Mouse (Mus musculus): Measurements from ENCODE around the gene Tmigd1. TPM values are rescaled to one million over a fixed set of nuclear protein-coding genes. Genes with fewer than 3 reads are reported as not detected.

Gene Tmigd1
- polyA plus RNA-seq (2012; rRNA removed; ENCODE audit: low replicate concordance): 0.71 and 1.3 TPM in 2 replicates

GRCm38 (mm10) chr11:76901579-76902361 is at the start of gene Tmigd1:
Gene Tmigd1, plus strand, starts transcription at chr11:76902159.

GRCm38 (mm10) chr11:76924759-76925236 is 22.8 kb downstream of the Tmigd1 start, which contains the start of gene Blmh:
Gene Blmh, plus strand, starts transcription at chr11:76924809.

Other genes starting within 250 kb of the Tmigd1 start
- 0.17 TPM in 1 of 2 replicates, not detected in the other for gene Bhlha9, start 229.7 kb upstream of the Tmigd1 start, polyA plus RNA-seq (2012; rRNA removed; ENCODE audit: low replicate concordance)
- gene Trarg1, start 222.4 kb upstream of the Tmigd1 start, polyA plus RNA-seq (2012; rRNA removed; ENCODE audit: low replicate concordance): 32.4 and 138 TPM in 2 replicates
- gene Gosr1, start 138.6 kb upstream of the Tmigd1 start, polyA plus RNA-seq (2012; rRNA removed; ENCODE audit: low replicate concordance): 23.1 and 27.0 TPM in 2 replicates
- 34.0 and 40.5 TPM in 2 replicates for gene Cpd, start 55.1 kb upstream of the Tmigd1 start, polyA plus RNA-seq (2012; rRNA removed; ENCODE audit: low replicate concordance)
- 23.9 and 27.6 TPM in 2 replicates for gene Blmh, start 22.6 kb downstream of the Tmigd1 start, polyA plus RNA-seq (2012; rRNA removed; ENCODE audit: low replicate concordance)
- 0.76 and 2.0 TPM in 2 replicates for gene Slc6a4, start 96.4 kb downstream of the Tmigd1 start, polyA plus RNA-seq (2012; rRNA removed; ENCODE audit: low replicate concordance)
- 1.0 and 1.8 TPM in 2 replicates for gene Nsrp1, start 176.3 kb downstream of the Tmigd1 start, polyA plus RNA-seq (2012; rRNA removed; ENCODE audit: low replicate concordance)

All from subcutaneous adipose tissue, adult 2 months (tissue).